In the genomic region with DNA sequence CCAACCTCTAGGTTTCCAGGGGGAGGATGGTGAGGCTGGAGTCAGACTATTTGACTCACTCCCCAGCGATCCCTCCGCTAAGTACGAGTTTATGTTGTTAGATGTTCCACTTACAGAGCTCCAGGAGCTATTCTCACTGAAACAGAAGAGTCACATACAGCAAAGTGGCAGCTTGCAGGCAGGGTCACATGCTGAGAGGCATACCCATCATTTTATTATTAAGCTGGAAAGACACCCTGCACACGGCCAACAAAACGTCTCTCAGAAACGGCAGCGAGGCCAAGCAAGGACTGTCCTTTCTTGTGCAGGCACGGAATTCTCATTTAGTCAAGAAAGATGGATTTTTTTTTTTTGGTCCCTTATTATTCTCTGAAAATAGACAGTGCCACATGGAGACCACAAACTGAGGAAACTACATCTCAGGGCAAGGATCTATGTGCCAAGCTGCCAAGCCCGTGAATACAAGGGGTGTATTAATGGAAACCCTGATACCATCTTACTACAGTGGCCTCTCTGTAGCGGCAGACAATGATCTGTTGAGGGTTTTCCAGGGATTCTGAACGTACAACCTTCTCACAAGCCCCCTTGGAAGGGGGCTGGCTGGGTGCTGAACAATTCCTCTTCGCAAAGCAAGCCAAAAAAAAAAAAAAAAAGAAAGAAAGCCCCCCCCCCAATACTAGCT, we compare ENCODE assay signal across 8 mouse cellular contexts. TPM values are rescaled to one million over a fixed set of nuclear protein-coding genes. Genes with fewer than 3 reads are reported as not detected.
DNase-seq lines count a peak whose midpoint lies in the region; ATAC-seq and TF ChIP-seq lines count a peak whose summit lies in the region.

No protein-coding gene starts in this region.

- no peaks in the 10 kb centered on the region for H3K27me3 ChIP-seq in forebrain, embryonic 14.5 days (replicated peaks; ENCODE audit: control insufficient read depth, insufficient read depth, low read length)
- no peaks in the 10 kb centered on the region for H3K27me3 ChIP-seq in liver, postnatal 0 days (ENCODE audit: insufficient read depth, low read length)

- DNase-seq in layer of hippocampus, adult 2 months (ENCODE audit: low spot score in 2 of 2): no peak
- DNase-seq in layer of hippocampus, adult 18-20 months (ENCODE audit: low spot score in 2 of 2): no peak
- DNase-seq in brain, adult 2 months (ENCODE audit: low read depth, low spot score): peak; percentile 79
- DNase-seq in forebrain, embryonic 14.5 days (ENCODE audit: low spot score): peak; percentile 79
- DNase-seq in liver, postnatal 0 days: no peak
- no peak for DNase-seq in frontal cortex, postnatal 14 days (ENCODE audit: low spot score in 2 of 2)
- DNase-seq in spleen, postnatal 10 days (ENCODE audit: low spot score in 2 of 2): no peak
- no peak for DNase-seq in layer of hippocampus, adult 9-10 months (ENCODE audit: low spot score)

- H3K27ac ChIP-seq in layer of hippocampus, adult 2 months: peak overlapping the region; percentile 93
- peak overlapping the region; percentile 88 for H3K27ac ChIP-seq in forebrain, embryonic 14.5 days (ENCODE audit: low read depth, low read length)
- H3K27ac ChIP-seq in liver, postnatal 0 days (ENCODE audit: low read depth): peak overlapping the region; percentile 90

- TF ChIP-seq CTCF in layer of hippocampus, adult 2 months (conservative IDR thresholded peaks at IDR 0.05): no peak
- TF ChIP-seq CTCF in liver, postnatal 0 days (IDR thresholded peaks at IDR 0.05; ENCODE audit: low read depth): no peak

- ATAC-seq in forebrain, embryonic 14.5 days: peak; percentile 18
- no peak for ATAC-seq in liver, postnatal 0 days

- no peak for TF ChIP-seq EP300 in liver, postnatal 0 days (IDR thresholded peaks at IDR 0.05; ENCODE audit: low read depth)

- H3K4me1 ChIP-seq in forebrain, embryonic 14.5 days (ENCODE audit: control insufficient read depth, insufficient read depth, low read length): peaks cover 42% of the 10 kb centered on the region
- H3K4me1 ChIP-seq in liver, postnatal 0 days (ENCODE audit: insufficient read depth): peaks cover 53% of the 10 kb centered on the region

- peak overlapping the region; percentile 99 for H3K9ac ChIP-seq in forebrain, embryonic 14.5 days (ENCODE audit: low read length)
- H3K9ac ChIP-seq in liver, postnatal 0 days (replicated peaks): peak overlapping the region; percentile 98

- H3K4me2 ChIP-seq in forebrain, embryonic 14.5 days (ENCODE audit: low read length): peak overlapping the region; percentile 64
- H3K4me2 ChIP-seq in liver, postnatal 0 days (ENCODE audit: low read depth, low read length): peak overlapping the region; percentile 84

- no peaks in the 10 kb centered on the region for H3K9me3 ChIP-seq in forebrain, embryonic 14.5 days (replicated peaks; ENCODE audit: control insufficient read depth, low read length)
- no peaks in the 10 kb centered on the region for H3K9me3 ChIP-seq in liver, postnatal 0 days (ENCODE audit: low read length)

- peaks cover 11% of the 10 kb centered on the region for H3K36me3 ChIP-seq in forebrain, embryonic 14.5 days (ENCODE audit: control insufficient read depth, insufficient read depth, low read length)
- peaks cover 13% of the 10 kb centered on the region; the same call in 1 of the 2 replicates for H3K36me3 ChIP-seq in liver, postnatal 0 days (replicated peaks; ENCODE audit: insufficient read depth, low read length)

- peak overlapping the region; percentile 89 for H3K4me3 ChIP-seq in layer of hippocampus, adult 2 months
- H3K4me3 ChIP-seq in forebrain, embryonic 14.5 days (ENCODE audit: low read depth, low read length): peak overlapping the region; percentile 99
- H3K4me3 ChIP-seq in liver, postnatal 0 days (ENCODE audit: low read depth, low read length): peak overlapping the region; percentile 87

- WGBS in forebrain, embryonic 14.5 days: 14% methylated on average over 12 of the region's 12 CpGs
- 45% methylated on average over 12 of the region's 12 CpGs for WGBS in liver, postnatal 0 days (ENCODE audit: insufficient replicate concordance)

RNA-seq across cellular contexts. Expression of a gene that starts 1.5 kb away (rescaled TPM):
- total RNA-seq in layer of hippocampus, adult 2 months (2021): 10 to 100 TPM; 36.8 to 42.2 TPM
- 10 to 100 TPM; 38.0 to 43.9 TPM for total RNA-seq in layer of hippocampus, adult 18-20 months (2021)
- polyA plus RNA-seq in forebrain, embryonic 14.5 days (2014; fragmentation: Nextera tagmentation; extraction: Ambion mirVana): 70.5 and 86.6 TPM in 2 replicates
- polyA plus RNA-seq in liver, postnatal 0 days (2015; fragmentation: Nextera tagmentation; extraction: Ambion mirVana): 16.4 and 17.6 TPM in 2 replicates

RNA-seq across cellular contexts. Expression of a gene that starts 57.1 kb away (rescaled TPM):
- 10 to 100 TPM; 42.8 to 43.8 TPM for total RNA-seq in layer of hippocampus, adult 2 months (2021)
- 10 to 100 TPM; 46.3 to 48.5 TPM for total RNA-seq in layer of hippocampus, adult 18-20 months (2021)
- polyA plus RNA-seq in forebrain, embryonic 14.5 days (2014; fragmentation: Nextera tagmentation; extraction: Ambion mirVana): 12.4 and 27.1 TPM in 2 replicates
- 10.1 and 13.5 TPM in 2 replicates for polyA plus RNA-seq in liver, postnatal 0 days (2015; fragmentation: Nextera tagmentation; extraction: Ambion mirVana)

Comparison
In these comparisons a context has a peak if more than half of its experiments do, and no peak if none do; other contexts are left out.
1. DNase-seq: peak in brain, adult 2 months (single experiment) and forebrain, embryonic 14.5 days (single experiment); none in layer of hippocampus, adult 2 months (0 of 2), layer of hippocampus, adult 18-20 months (0 of 2), liver, postnatal 0 days (single experiment), frontal cortex, postnatal 14 days (0 of 2), spleen, postnatal 10 days (0 of 2) and layer of hippocampus, adult 9-10 months (single experiment).
2. Peak in every context shown above with its lines, with median percentiles within 50 percentile points of each other: H3K27ac ChIP-seq and H3K4me3 ChIP-seq.